Mouse (Mus musculus) urinary bladder, postnatal 10 days (tissue): Measurements from ENCODE around the gene Sparc.

Experiments
- DNase-seq: peaks from one replicate; pipeline ENCODE4 v3.0.0; 2022; ENCODE audit warnings: low spot score

The Sparc gene

GRCm38 (mm10) chr11:55365242-55365641 is 57.7 kb downstream of the Sparc start:
- no peak for DNase-seq

GRCm38 (mm10) chr11:55364662-55365061 is 58.3 kb downstream of the Sparc start:
- DNase-seq, result no peak

GRCm38 (mm10) chr11:55358094-55358783 is 64.7 kb downstream of the Sparc start:
- no peak for DNase-seq

- no peak for DNase-seq
These were observed 66.1 kb downstream of the Sparc start for GRCm38 (mm10) chr11:55356846-55357245.
